Mouse (Mus musculus): ENCODE results near the gene Ankrd28. TPM values are rescaled to one million over a fixed set of nuclear protein-coding genes. Genes with fewer than 3 reads are reported as not detected.

Gene Ankrd28
- total and polyA plus RNA-seq, 2 experiments from 2014 or later: 7.3 to 28.0 TPM

DNA sequence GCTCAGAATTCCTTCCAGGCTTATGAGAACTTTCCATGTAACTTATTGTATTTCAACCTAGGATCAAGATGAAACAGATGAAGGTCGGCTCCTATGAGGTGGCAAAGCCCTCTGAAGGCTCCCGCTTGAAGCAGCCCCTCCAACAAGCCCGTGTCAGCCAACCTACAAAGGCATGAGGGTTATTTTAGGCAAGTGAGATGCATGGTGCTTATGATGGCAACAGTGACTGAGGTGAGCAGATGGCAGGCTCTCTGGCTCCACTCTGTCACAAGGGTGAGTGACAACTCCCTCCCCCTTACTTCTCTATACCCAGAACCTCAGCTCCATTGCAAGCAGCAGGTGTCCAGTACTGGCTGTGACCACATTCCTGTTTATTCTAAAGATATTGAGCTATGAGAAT is 133.1 kb downstream of the Ankrd28 start:
- H3K36me3 ChIP-seq (ENCODE audit: insufficient read depth, low read length): peaks cover 33% of the 10 kb centered on the region

DNA sequence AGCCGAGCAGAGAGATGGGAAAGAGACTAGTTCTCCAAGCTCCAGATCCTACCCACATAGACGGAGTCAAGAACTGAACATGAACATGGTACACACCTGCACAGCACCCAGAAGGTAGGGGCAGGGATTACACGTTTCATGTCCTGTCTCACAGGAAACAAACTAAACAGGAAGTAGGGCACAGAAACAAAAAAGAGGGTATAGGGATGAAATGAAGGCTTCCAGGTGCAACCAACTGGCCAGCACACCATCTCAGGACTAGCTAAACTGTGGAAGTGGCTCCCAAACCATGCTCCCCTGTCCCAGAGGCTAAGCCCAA is 133.5 kb downstream of the Ankrd28 start:
- ATAC-seq (ENCODE audit: low FRiP score) (no peak), DNase-seq (ENCODE audit: low spot score) (no peak)
- Histone ChIP-seq H3K9me3 (ENCODE audit: low read length) (no peaks in the 10 kb centered on the region), H3K4me1 (ENCODE audit: insufficient read depth, low read length) (no peaks in the 10 kb centered on the region), H3K9ac (replicated peaks; ENCODE audit: low read length, poor library complexity, severe bottlenecking) (no peak overlapping the region), H3K27me3 (ENCODE audit: insufficient read depth, low read length) (no peaks in the 10 kb centered on the region), H3K4me3 (ENCODE audit: low read depth, low read length) (no peak overlapping the region), H3K36me3 (ENCODE audit: insufficient read depth, low read length) (peaks cover 29% of the 10 kb centered on the region), H3K27ac (ENCODE audit: low read depth, low read length) (no peak overlapping the region), H3K4me2 (ENCODE audit: low read depth, low read length, poor library complexity, severe bottlenecking) (no peak overlapping the region)
- 92% methylated on average over 3 of the region's 3 CpGs for WGBS
- no peak for TF ChIP-seq CTCF (IDR thresholded peaks at IDR 0.05)

More for the DNA sequence above, 133.1 kb downstream of the Ankrd28 start:
- Histone ChIP-seq H3K9ac (replicated peaks; ENCODE audit: low read length, poor library complexity, severe bottlenecking) (no peak overlapping the region), H3K9me3 (ENCODE audit: low read length) (no peaks in the 10 kb centered on the region), H3K4me1 (ENCODE audit: insufficient read depth, low read length) (no peaks in the 10 kb centered on the region), H3K27me3 (ENCODE audit: insufficient read depth, low read length) (no peaks in the 10 kb centered on the region), H3K4me3 (ENCODE audit: low read depth, low read length) (no peak overlapping the region), H3K27ac (ENCODE audit: low read depth, low read length) (no peak overlapping the region), H3K4me2 (ENCODE audit: low read depth, low read length, poor library complexity, severe bottlenecking) (no peak overlapping the region)
- no peak for TF ChIP-seq CTCF (IDR thresholded peaks at IDR 0.05)
- 93% methylated on average over 3 of the region's 3 CpGs for WGBS
- no peak for DNase-seq (ENCODE audit: low spot score)
- ATAC-seq (ENCODE audit: low FRiP score): no peak

DNA sequence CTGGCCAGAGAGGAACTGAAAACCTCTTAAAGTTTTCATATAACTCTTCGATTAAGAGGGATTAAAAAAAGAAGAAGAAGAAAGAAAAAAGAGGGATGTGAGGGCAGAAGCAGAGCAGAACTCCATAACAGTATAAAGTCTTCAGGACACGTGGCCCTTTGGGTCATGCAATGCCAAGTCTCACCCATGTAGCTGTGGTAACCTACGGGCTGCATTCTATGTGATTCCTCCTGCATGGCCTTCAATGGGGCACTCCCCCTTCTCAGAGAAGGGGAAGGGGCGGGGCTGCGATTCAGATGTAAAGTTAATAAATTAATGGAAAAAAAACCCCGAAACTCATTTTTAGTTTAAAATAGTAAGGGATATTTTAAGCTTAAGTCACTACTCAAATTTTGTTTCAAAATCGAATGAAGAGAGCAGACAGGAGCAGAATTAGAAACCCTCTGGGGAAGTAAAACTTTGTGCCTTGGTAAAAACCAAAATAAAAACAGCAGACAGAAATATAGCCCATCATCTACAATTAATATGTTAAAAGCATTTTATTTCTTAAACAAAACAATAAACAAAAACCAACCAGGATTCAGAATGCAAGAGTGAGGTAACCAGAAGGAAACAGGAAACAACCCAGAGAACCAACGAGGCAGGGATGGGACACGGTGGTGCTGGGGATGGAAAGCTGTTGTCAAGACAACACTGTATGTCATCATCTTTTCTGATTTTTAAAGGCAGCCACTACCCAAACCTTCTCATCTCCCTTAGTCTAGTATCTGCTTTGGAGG is 134.1 kb downstream of the Ankrd28 start:
- Histone ChIP-seq H3K4me3 (ENCODE audit: low read depth, low read length) (no peak overlapping the region), H3K36me3 (ENCODE audit: insufficient read depth, low read length) (peaks cover 23% of the 10 kb centered on the region; the same call in 1 of the 2 replicates), H3K4me1 (ENCODE audit: insufficient read depth, low read length) (no peaks in the 10 kb centered on the region), H3K27me3 (ENCODE audit: insufficient read depth, low read length) (no peaks in the 10 kb centered on the region), H3K4me2 (ENCODE audit: low read depth, low read length, poor library complexity, severe bottlenecking) (no peak overlapping the region), H3K27ac (ENCODE audit: low read depth, low read length) (no peak overlapping the region), H3K9me3 (ENCODE audit: low read length) (no peaks in the 10 kb centered on the region), H3K9ac (replicated peaks; ENCODE audit: low read length, poor library complexity, severe bottlenecking) (no peak overlapping the region)
- 85% methylated on average over 9 of the region's 9 CpGs for WGBS
- ATAC-seq (ENCODE audit: low FRiP score): no peak
- no peak for TF ChIP-seq CTCF (IDR thresholded peaks at IDR 0.05)
- DNase-seq (ENCODE audit: low spot score): no peak

DNA sequence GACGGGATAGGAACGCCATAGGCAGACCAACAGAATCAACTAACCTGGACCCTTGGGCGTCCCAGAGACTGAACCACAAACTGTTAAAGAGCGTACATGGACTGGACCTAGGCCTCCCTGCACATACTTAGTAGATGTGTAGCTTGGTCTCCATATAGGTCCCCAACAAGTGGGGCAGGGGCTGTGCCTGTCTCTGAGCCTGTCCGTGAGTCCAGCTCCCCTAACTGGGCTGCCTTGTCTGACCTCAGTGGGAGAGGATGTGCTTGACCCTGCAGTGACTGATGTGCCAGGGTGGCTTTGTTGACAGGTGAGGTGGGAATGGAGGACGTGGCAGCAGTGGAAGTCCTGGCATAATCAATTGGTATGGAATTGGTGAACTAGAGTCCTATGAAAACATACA is 137.9 kb downstream of the Ankrd28 start:
- H3K27me3 ChIP-seq (ENCODE audit: insufficient read depth, low read length): no peaks in the 10 kb centered on the region

DNA sequence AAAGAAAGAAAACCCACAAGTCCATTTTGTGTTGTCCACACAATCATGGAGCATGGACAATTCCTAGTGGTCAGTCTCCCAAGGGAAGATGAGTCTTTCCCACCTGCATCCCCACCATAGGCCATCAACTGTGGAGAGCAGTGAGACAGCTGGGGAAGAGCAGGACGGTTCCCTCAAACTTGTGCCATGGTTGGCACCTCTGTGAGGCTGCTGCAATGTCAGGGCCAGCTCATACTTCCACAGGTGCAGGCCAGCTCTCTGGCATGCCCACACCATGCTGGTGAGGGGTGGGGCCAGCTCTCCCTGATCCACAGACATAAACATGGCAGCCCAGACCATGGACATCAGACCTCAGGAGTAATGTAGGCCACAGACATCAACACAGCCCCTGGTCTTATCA is 144.2 kb downstream of the Ankrd28 start:
- ATAC-seq (ENCODE audit: low FRiP score) (no peak), DNase-seq (ENCODE audit: low spot score) (no peak)
- no peaks in the 10 kb centered on the region for H3K27me3 ChIP-seq (ENCODE audit: insufficient read depth, low read length)
- 100% methylated on average over 1 of the region's 1 CpGs for WGBS
- H3K4me2 ChIP-seq (ENCODE audit: low read depth, low read length, poor library complexity, severe bottlenecking): no peak overlapping the region
- no peak for TF ChIP-seq CTCF (IDR thresholded peaks at IDR 0.05)
- no peaks in the 10 kb centered on the region for H3K9me3 ChIP-seq (ENCODE audit: low read length)
- H3K36me3 ChIP-seq (ENCODE audit: insufficient read depth, low read length): no peaks in the 10 kb centered on the region
- H3K9ac ChIP-seq (replicated peaks; ENCODE audit: low read length, poor library complexity, severe bottlenecking): no peak overlapping the region
- no peak overlapping the region for H3K27ac ChIP-seq (ENCODE audit: low read depth, low read length)
- no peaks in the 10 kb centered on the region for H3K4me1 ChIP-seq (ENCODE audit: insufficient read depth, low read length)
- no peak overlapping the region for H3K4me3 ChIP-seq (ENCODE audit: low read depth, low read length)

More for the DNA sequence above, 137.9 kb downstream of the Ankrd28 start:
- no peak overlapping the region for H3K4me3 ChIP-seq (ENCODE audit: low read depth, low read length)
- no peaks in the 10 kb centered on the region for H3K4me1 ChIP-seq (ENCODE audit: insufficient read depth, low read length)
- H3K36me3 ChIP-seq (ENCODE audit: insufficient read depth, low read length): 0 out of 2 replicates have a peak, but pooled peaks cover 3% of the 10 kb centered on the region
- 93% methylated on average over 6 of the region's 6 CpGs for WGBS
- H3K9ac ChIP-seq (replicated peaks; ENCODE audit: low read length, poor library complexity, severe bottlenecking): no peak overlapping the region
- no peak overlapping the region for H3K27ac ChIP-seq (ENCODE audit: low read depth, low read length)
- DNase-seq (ENCODE audit: low spot score) (no peak), ATAC-seq (ENCODE audit: low FRiP score) (no peak)
- no peak for TF ChIP-seq CTCF (IDR thresholded peaks at IDR 0.05)
- no peaks in the 10 kb centered on the region for H3K9me3 ChIP-seq (ENCODE audit: low read length)
- no peak overlapping the region for H3K4me2 ChIP-seq (ENCODE audit: low read depth, low read length, poor library complexity, severe bottlenecking)

DNA sequence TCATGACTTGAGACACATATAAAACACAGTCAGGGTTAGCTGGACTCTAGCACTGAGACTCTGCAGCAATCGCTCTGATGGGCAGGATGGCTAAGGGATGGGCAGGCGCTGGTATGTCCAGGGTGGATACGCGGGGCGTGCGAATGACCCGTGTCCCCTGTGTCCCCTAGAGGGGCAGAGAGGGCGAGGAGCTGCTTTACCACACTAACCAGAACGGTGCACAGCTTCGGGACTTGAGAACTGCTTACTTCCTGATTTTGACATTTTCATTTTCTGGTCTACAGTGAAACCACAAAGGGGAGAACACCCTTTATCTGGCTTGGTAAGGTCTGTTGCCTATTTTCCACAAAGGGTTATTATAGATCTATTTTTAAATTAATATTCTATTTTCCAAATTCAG is 144.8 kb downstream of the Ankrd28 start:
- no peak for TF ChIP-seq CTCF (IDR thresholded peaks at IDR 0.05)
- ATAC-seq (ENCODE audit: low FRiP score) (no peak), DNase-seq (ENCODE audit: low spot score) (no peak)
- Histone ChIP-seq H3K9me3 (ENCODE audit: low read length) (no peaks in the 10 kb centered on the region), H3K27me3 (ENCODE audit: insufficient read depth, low read length) (no peaks in the 10 kb centered on the region), H3K36me3 (ENCODE audit: insufficient read depth, low read length) (no peaks in the 10 kb centered on the region), H3K4me3 (ENCODE audit: low read depth, low read length) (no peak overlapping the region), H3K4me1 (ENCODE audit: insufficient read depth, low read length) (no peaks in the 10 kb centered on the region), H3K4me2 (ENCODE audit: low read depth, low read length, poor library complexity, severe bottlenecking) (no peak overlapping the region), H3K27ac (ENCODE audit: low read depth, low read length) (no peak overlapping the region), H3K9ac (replicated peaks; ENCODE audit: low read length, poor library complexity, severe bottlenecking) (no peak overlapping the region)
- 92% methylated on average over 10 of the region's 10 CpGs for WGBS
